Mouse (Mus musculus): ENCODE measurements around the gene Cpsf6.
"Not testable (repeated sequence)": the region's sequence is repeated elsewhere in the genome, so short reads cannot be mapped to it uniquely, and the experiment has no call there.

GRCm38 (mm10) chr10:117387961-117388636 lies 8.3 kb upstream of the Cpsf6 start:
- TF ChIP-seq CTCF (IDR thresholded peaks at IDR 0.05; ENCODE audit: borderline replicate concordance, insufficient read depth, low read length); POLR2A (IDR thresholded peaks at IDR 0.05; ENCODE audit: low read depth, low read length): not testable (repeated sequence)
